Mouse (Mus musculus) left cerebral cortex, adult 2 months (tissue): ENCODE results near the gene Apol9b. TPM values are rescaled to one million over a fixed set of nuclear protein-coding genes. Genes with fewer than 3 reads are reported as not detected.
"Not testable (repeated sequence)": the region's sequence is repeated elsewhere in the genome, so short reads cannot be mapped to it uniquely, and the experiment has no call there.

Source experiments
- DNase-seq, 2 experiments: peaks; one replicate each; pipeline ENCODE4 v3.0.0; 2021 to 2022; ENCODE audit warnings: low spot score in 2 of 2, mixed read lengths in 1 of 2; ENCODE audit errors: extremely low spot score in 1 of 2
- H3K27ac ChIP-seq: fragments of 200-600 bp; 2 replicates; pipeline ENCODE4 v1.8.1; 2022
- H3K4me3 ChIP-seq: fragments of 200-600 bp; 2 replicates; pipeline ENCODE4 v1.8.1; 2022
- CTCF ChIP-seq: fragments of 200-600 bp; IDR thresholded peaks from 2 replicates; pipeline ENCODE4 v1.8.1; 2022; ENCODE audit warnings: antibody characterized with exemption, mild to moderate bottlenecking, moderate library complexity
- intact Hi-C: fragments of 180-260 bp; cut with DNase I; formaldehyde crosslinking; loops from one replicate; pipeline ENCODE4 v1.15.1; 2025
- total RNA-seq, 2 experiments: library from RNA; stranded (reverse); gene quantifications; 2 replicates each; pipeline ENCODE4 v1.2.3; 2021

The Apol9b gene
- total RNA-seq, 2 experiments from 2014 or later: not detected

- TF ChIP-seq CTCF: no peak
- intact Hi-C loops: loop anchor here (5.0 kb wide), 1 partner anchor 324 kb away; no protein-coding TSS in a partner anchor
- no peak overlapping the region for H3K4me3 ChIP-seq
- no peak overlapping the region for H3K27ac ChIP-seq
- no peak for DNase-seq
Observed at GRCm38 (mm10) chr15:77731605-77732004, 2.8 kb downstream of the Apol9b start.

- intact Hi-C loops: loop anchor here (5.0 kb wide), 1 partner anchor 326 kb away; no protein-coding TSS in a partner anchor
- not testable (repeated sequence) for DNase-seq, H3K4me3 ChIP-seq, H3K27ac ChIP-seq
Observed at GRCm38 (mm10) chr15:77732851-77733250, 4.0 kb downstream of the Apol9b start.

GRCm38 (mm10) chr15:77733380-77733779 is 4.5 kb downstream of the Apol9b start:
- H3K4me3 ChIP-seq, DNase-seq, H3K27ac ChIP-seq: not testable (repeated sequence)
- intact Hi-C loops: loop anchor here (5.0 kb wide), 1 partner anchor 326 kb away; no protein-coding TSS in a partner anchor

GRCm38 (mm10) chr15:77733903-77734302 is 5.1 kb downstream of the Apol9b start:
- H3K27ac ChIP-seq, DNase-seq, H3K4me3 ChIP-seq: not testable (repeated sequence)
- intact Hi-C loops: loop anchor here (5.0 kb wide), 1 partner anchor 327 kb away; no protein-coding TSS in a partner anchor

- Histone ChIP-seq H3K4me3 (no peak overlapping the region), H3K27ac (no peak overlapping the region)
- intact Hi-C loops: no loop called here
- no peak for DNase-seq
- TF ChIP-seq CTCF: peak; percentile 46
Observed at GRCm38 (mm10) chr15:77740511-77741297, 11.9 kb downstream of the Apol9b start.

GRCm38 (mm10) chr15:77741556-77741955 is 12.7 kb downstream of the Apol9b start:
- intact Hi-C loops, DNase-seq, H3K27ac ChIP-seq, H3K4me3 ChIP-seq: not testable (repeated sequence)

GRCm38 (mm10) chr15:77744632-77745031 is 15.8 kb downstream of the Apol9b start:
- no peak for DNase-seq
- Histone ChIP-seq H3K4me3 (no peak overlapping the region), H3K27ac (no peak overlapping the region)
- TF ChIP-seq CTCF: no peak
- intact Hi-C loops: no loop called here

- no peak overlapping the region for H3K4me3 ChIP-seq
- no peak overlapping the region for H3K27ac ChIP-seq
- no peak for DNase-seq
- intact Hi-C loops: no loop called here
- no peak for TF ChIP-seq CTCF
Observed at GRCm38 (mm10) chr15:77745081-77745480, 16.2 kb downstream of the Apol9b start.

GRCm38 (mm10) chr15:77746326-77746725 is 17.5 kb downstream of the Apol9b start:
- H3K27ac ChIP-seq: no peak overlapping the region
- no peak for DNase-seq
- intact Hi-C loops: no loop called here
- no peak for TF ChIP-seq CTCF
- no peak overlapping the region for H3K4me3 ChIP-seq

GRCm38 (mm10) chr15:77748414-77748813 is 19.6 kb downstream of the Apol9b start:
- DNase-seq: no peak
- TF ChIP-seq CTCF: no peak
- intact Hi-C loops: no loop called here

GRCm38 (mm10) chr15:77749717-77750116 is 20.9 kb downstream of the Apol9b start:
- no peak for DNase-seq
- Histone ChIP-seq H3K27ac (no peak overlapping the region), H3K4me3 (no peak overlapping the region)
- intact Hi-C loops: no loop called here
- no peak for TF ChIP-seq CTCF

More at GRCm38 (mm10) chr15:77748414-77748813, 19.6 kb downstream of the Apol9b start:
- no peak overlapping the region for H3K4me3 ChIP-seq
- H3K27ac ChIP-seq: no peak overlapping the region

GRCm38 (mm10) chr15:77750461-77750860 is 21.6 kb downstream of the Apol9b start:
- TF ChIP-seq CTCF: peak; percentile 66
- H3K4me3 ChIP-seq: no peak overlapping the region
- no peak for DNase-seq

GRCm38 (mm10) chr15:77752443-77752842 is 23.6 kb downstream of the Apol9b start:
- intact Hi-C loops: no loop called here
- DNase-seq: no peak
- H3K4me3 ChIP-seq: no peak overlapping the region
- TF ChIP-seq CTCF: no peak
- H3K27ac ChIP-seq: no peak overlapping the region

More at GRCm38 (mm10) chr15:77750461-77750860, 21.6 kb downstream of the Apol9b start:
- intact Hi-C loops: no loop called here
- no peak overlapping the region for H3K27ac ChIP-seq
